Mouse (Mus musculus) ES-E14 (cell line): ENCODE measurements around the gene Gga3. TPM values are rescaled to one million over a fixed set of nuclear protein-coding genes. Genes with fewer than 3 reads are reported as not detected.

Experiments used
- DNase-seq: peaks from one replicate; pipeline ENCODE4 v3.0.0-alpha.2; 2013; ENCODE audit warnings: low read depth, low spot score
- H3K27ac ChIP-seq: 2 replicates; pipeline ENCODE4 v1.5.1; 2012; ENCODE audit warnings: low read depth, mild to moderate bottlenecking, low read length, moderate library complexity, mixed read lengths; ENCODE audit not compliant: poor library complexity, insufficient read depth, severe bottlenecking
- H3K36me3 ChIP-seq: 2 replicates; pipeline ENCODE4 v1.6.1; 2012; ENCODE audit warnings: mild to moderate bottlenecking, low read length, moderate library complexity, mixed read lengths; ENCODE audit not compliant: control insufficient read depth, poor library complexity, insufficient read depth, severe bottlenecking
- H3K4me1 ChIP-seq, 2 experiments: fragments of 150-350 bp in 1 of 2; sonication (generic) in 1 of 2; 2 replicates each; pipeline ENCODE4 v1.6.1; 2012; ENCODE audit warnings: low read length in 2 of 2, mild to moderate bottlenecking in 1 of 2, mixed read lengths in 1 of 2; ENCODE audit not compliant: control insufficient read depth in 2 of 2, insufficient read depth in 2 of 2, poor library complexity in 1 of 2
- H3K4me3 ChIP-seq, 2 experiments: fragments of 150-350 bp in 1 of 2; sonication (generic) in 1 of 2; 2 replicates each; pipeline ENCODE4 v1.5.1; 2012; ENCODE audit warnings: low read length in 2 of 2, low read depth in 1 of 2, mild to moderate bottlenecking in 1 of 2, mixed read lengths in 1 of 2; ENCODE audit not compliant: insufficient read depth in 1 of 2, poor library complexity in 1 of 2, severe bottlenecking in 1 of 2
- H3K9ac ChIP-seq: 2 replicates; pipeline ENCODE4 v1.6.1; 2012; ENCODE audit warnings: low read depth, mild to moderate bottlenecking, low read length, mixed read lengths; ENCODE audit not compliant: poor library complexity, insufficient read depth, severe bottlenecking
- H3K9me3 ChIP-seq: fragments of 150-350 bp; sonication (generic); 2 replicates; pipeline ENCODE4 v1.6.1; 2012; ENCODE audit warnings: low read depth, mild to moderate bottlenecking, low read length; ENCODE audit not compliant: control insufficient read depth, insufficient read depth
- CHD2 ChIP-seq: IDR thresholded peaks from 2 replicates; pipeline ENCODE4 v1.6.1; 2014; ENCODE audit warnings: mild to moderate bottlenecking, low read depth, low read length, inconsistent platforms
- HCFC1 ChIP-seq: IDR thresholded peaks from 2 replicates; pipeline ENCODE4 v1.6.1; 2012; ENCODE audit warnings: low read length, inconsistent platforms, borderline replicate concordance; ENCODE audit not compliant: insufficient read depth
- MAFK ChIP-seq: IDR thresholded peaks from 2 replicates; pipeline ENCODE4 v1.6.1; 2014; ENCODE audit warnings: mild to moderate bottlenecking, low read depth, low read length, inconsistent platforms; ENCODE audit not compliant: insufficient read depth
- ZC3H11A ChIP-seq: IDR thresholded peaks from 2 replicates; pipeline ENCODE4 v1.6.1; 2012; ENCODE audit warnings: low read depth, mild to moderate bottlenecking, inconsistent platforms, low read length, borderline replicate concordance
- ZNF384 ChIP-seq: IDR thresholded peaks from 2 replicates; pipeline ENCODE4 v1.6.1; 2012; ENCODE audit warnings: low read depth, low read length, inconsistent platforms
- in situ Hi-C, 2 experiments: fragments of 600-800 bp; cut with MboI; formaldehyde crosslinking; loops; one replicate each; pipeline ENCODE4 v1.15.1; 2025; ENCODE audit warnings: low sequenced_read_pairs in 2 of 2, inconsistent platforms in 1 of 2; ENCODE audit not compliant: unreplicated experiment in 2 of 2
- total RNA-seq: library from RNA; depleted of rRNA; stranded (reverse); fragments of 300-350 nt; gene quantifications from 2 replicates; pipeline ENCODE4 v1.2.3, GENCODE M21; 2012

The Gga3 gene
- total RNA-seq, 1 experiment = 31.7 TPM

- peaks cover 14 to 16% of the 10 kb centered on the region in 2 experiments; a peak in 2 of 4 replicates for H3K4me1 ChIP-seq
- no peak overlapping the region for H3K9ac ChIP-seq
- in situ Hi-C loops = no loop called here
- no peak for DNase-seq
- TF ChIP-seq ZC3H11A = no peak
- TF ChIP-seq HCFC1 = no peak
- no peak for TF ChIP-seq MAFK
- TF ChIP-seq CHD2 = no peak
- no peak for TF ChIP-seq ZNF384
- no peak overlapping the region for H3K27ac ChIP-seq
- no peaks in the 10 kb centered on the region for H3K9me3 ChIP-seq
- peaks cover 22% of the 10 kb centered on the region for H3K36me3 ChIP-seq
- no peak overlapping the region for H3K4me3 ChIP-seq
These were observed 16.1 kb upstream of the Gga3 start for GRCm38 (mm10) chr11:115619949-115620348.

DNA sequence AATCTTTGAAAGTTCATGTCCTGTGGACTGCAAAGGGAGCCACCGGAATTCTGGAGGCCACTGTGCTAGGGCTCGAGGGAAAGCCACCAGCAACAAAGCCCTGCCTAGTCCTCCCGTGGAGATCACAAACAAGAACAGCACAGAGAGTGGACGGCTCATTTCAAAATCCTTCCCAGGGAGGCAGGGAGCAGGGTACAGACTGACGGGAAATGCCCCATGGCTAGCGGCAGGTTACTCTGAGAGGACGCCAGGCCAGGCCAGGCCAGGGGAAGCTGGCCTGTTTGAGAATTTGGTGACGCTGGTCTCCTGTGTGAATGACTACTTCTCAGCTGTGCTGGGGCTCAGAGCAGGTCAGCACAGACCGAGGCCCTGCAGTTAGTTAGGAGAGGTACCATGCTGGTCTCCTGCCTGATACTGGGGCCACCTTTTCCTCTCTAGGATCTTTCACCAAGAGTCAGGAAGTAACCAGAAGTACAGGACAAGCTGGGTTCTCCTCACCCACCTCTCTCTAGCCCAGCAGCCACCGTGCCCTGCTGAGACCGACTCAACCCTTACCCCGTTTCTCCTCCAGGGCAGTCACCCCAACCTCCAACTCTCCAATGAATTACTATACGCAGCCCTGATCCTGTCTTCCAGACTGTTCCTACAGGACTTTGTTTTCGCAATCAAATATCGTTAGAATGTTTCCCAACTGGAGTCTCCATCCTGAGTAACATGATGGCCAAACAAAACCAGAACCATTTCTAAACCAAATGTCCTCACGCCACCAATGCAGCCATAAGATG is 15.1 kb upstream of the Gga3 start:
- peaks cover 24% of the 10 kb centered on the region for H3K36me3 ChIP-seq
- in situ Hi-C loops = no loop called here
- TF ChIP-seq HCFC1 (no peak), MAFK (no peak), CHD2 (no peak), ZC3H11A (no peak), ZNF384 (no peak)
- no peak for DNase-seq
- H3K9me3 ChIP-seq = no peaks in the 10 kb centered on the region
- peaks cover 16 to 22% of the 10 kb centered on the region in 2 experiments; a peak in 3 of 4 replicates for H3K4me1 ChIP-seq
- H3K4me3 ChIP-seq = no peak overlapping the region
- no peak overlapping the region for H3K9ac ChIP-seq
- H3K27ac ChIP-seq = no peak overlapping the region

DNA sequence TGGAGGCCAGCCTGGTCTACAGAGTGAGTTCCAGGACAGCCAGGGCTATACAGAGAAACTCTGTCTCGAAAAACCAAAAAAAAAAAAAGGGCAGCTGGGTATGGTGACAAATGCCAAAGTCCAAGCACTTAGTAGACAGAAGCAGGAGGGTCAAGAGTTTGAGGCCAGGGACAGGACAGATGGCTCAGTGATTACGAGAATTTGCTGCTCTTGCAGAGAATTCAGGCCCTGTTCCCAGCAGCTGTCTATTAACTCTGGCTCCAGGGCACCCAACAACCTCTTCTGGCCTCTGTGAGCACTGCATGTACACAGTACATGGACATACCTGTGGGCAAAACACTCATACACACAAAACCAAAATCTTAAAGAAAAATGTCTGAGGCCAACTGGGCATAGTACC is 14.2 kb upstream of the Gga3 start:
- Histone ChIP-seq H3K27ac (no peak overlapping the region), H3K4me1 (peaks cover 24 to 28% of the 10 kb centered on the region in 2 experiments; a peak in 3 of 4 replicates), H3K36me3 (peaks cover 21% of the 10 kb centered on the region), H3K9ac (no peak overlapping the region; the same call in 1 of the 2 replicates), H3K4me3 (no peak overlapping the region), H3K9me3 (no peaks in the 10 kb centered on the region)
- in situ Hi-C loops = no loop called here
- TF ChIP-seq ZNF384 = no peak
- no peak for TF ChIP-seq MAFK
- TF ChIP-seq ZC3H11A = no peak
- no peak for TF ChIP-seq HCFC1
- no peak for TF ChIP-seq CHD2
- no peak for DNase-seq

- Histone ChIP-seq H3K9ac (peak overlapping the region; percentile 78; the same call in 1 of the 2 replicates), H3K4me1 (peaks cover 24 to 28% of the 10 kb centered on the region in 2 experiments; a peak in 3 of 4 replicates), H3K27ac (peak overlapping the region; percentile 75; the same call in 1 of the 2 replicates), H3K9me3 (no peaks in the 10 kb centered on the region), H3K4me3 (peak overlapping the region; percentile 51 to 55), H3K36me3 (peaks cover 12% of the 10 kb centered on the region)
- no peak for TF ChIP-seq MAFK
- no peak for TF ChIP-seq CHD2
- no peak for TF ChIP-seq ZC3H11A
- TF ChIP-seq HCFC1 = no peak
- no peak for TF ChIP-seq ZNF384
- DNase-seq = no peak
- in situ Hi-C loops = no loop called here
These were observed 13.0 kb upstream of the Gga3 start for GRCm38 (mm10) chr11:115616893-115617292.
